In the genomic region with DNA sequence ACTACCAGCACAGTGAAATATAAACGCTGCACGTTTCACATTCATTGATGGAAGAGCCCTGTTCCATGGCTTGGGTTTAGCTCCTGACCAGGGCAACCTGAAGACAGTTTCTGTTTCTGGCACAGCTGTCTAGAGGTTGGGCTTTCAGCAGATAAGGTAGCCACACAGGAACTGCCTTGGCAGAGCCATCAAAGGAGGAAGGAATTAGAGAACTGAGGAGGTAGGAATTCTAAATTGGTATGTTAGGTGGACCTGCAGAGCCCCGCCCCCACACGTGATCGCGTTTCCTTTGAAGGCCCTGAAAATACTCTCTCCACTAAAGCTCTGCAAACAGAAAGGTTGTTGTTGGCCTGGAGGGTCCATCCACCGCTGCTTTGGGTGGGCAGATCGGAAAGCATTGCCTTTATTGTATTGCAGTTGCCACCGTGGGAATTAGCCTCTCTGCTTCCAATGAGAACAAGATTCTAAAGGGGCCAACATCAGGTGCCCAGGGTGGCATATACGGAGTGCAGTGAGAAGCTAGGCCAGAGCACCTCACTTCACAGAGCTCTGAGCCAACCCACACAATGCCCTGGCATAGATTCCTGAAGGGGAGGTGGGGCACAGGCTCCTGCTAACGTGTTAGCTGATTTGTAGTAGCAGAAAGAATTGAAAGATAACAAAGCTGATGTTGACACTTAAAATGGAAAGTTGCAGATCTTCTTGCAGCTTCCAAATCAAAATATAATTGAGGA, we compare ENCODE assay signal across 10 mouse cellular contexts. TPM values are rescaled to one million over a fixed set of nuclear protein-coding genes. Genes with fewer than 3 reads are reported as not detected.
DNase-seq lines count a peak whose midpoint lies in the region; ATAC-seq lines count a peak whose summit lies in the region.
"Had no signal": no experiment of that assay in that cellular context is flagged by ENCODE, and none has a peak within 500 bp of the region (broad histone marks: within the 10 kb centered on the region; RNA-seq: fewer than 3 reads in every experiment).

No protein-coding gene starts in this region.

- DNase-seq in midbrain, embryonic 11.5 days (ENCODE audit: low spot score, missing footprints) = peak; percentile 75
- DNase-seq in midbrain, embryonic 10.5 days (ENCODE audit: low spot score) = no peak
- peak; percentile 75 for DNase-seq in kidney, adult 9 months
- DNase-seq in thymus, postnatal 36 days = peak; percentile 28 to 30
- no peak for DNase-seq in gastrocnemius, postnatal 4 days (ENCODE audit: low spot score in 2 of 2)
- DNase-seq in yolk sac, embryonic 10.5 days (ENCODE audit: low spot score) = no peak
- DNase-seq in layer of hippocampus, postnatal 10 days (ENCODE audit: low spot score in 2 of 2) = no peak
- DNase-seq: adrenal gland, postnatal 10 days; midbrain, embryonic 14.5 days had no signal

- H3K4me3 ChIP-seq in midbrain, embryonic 11.5 days (ENCODE audit: low read depth, low read length) = no peak overlapping the region
- H3K4me3 ChIP-seq in midbrain, embryonic 10.5 days = no peak overlapping the region
- no peak overlapping the region for H3K4me3 ChIP-seq in lung, embryonic 15.5 days

- no peaks in the 10 kb centered on the region for H3K9me3 ChIP-seq in midbrain, embryonic 11.5 days (ENCODE audit: control insufficient read depth, low read length)
- H3K9me3 ChIP-seq in midbrain, embryonic 10.5 days (replicated peaks) = no peaks in the 10 kb centered on the region
- H3K9me3 ChIP-seq in lung, embryonic 15.5 days = no peaks in the 10 kb centered on the region

- no peak overlapping the region for H3K27ac ChIP-seq in midbrain, embryonic 11.5 days (ENCODE audit: low read depth, low read length)
- H3K27ac ChIP-seq in midbrain, embryonic 10.5 days (replicated peaks) = no peak overlapping the region
- H3K27ac ChIP-seq in lung, embryonic 15.5 days = peak overlapping the region; percentile 49; the same call in 1 of the 2 replicates

- no peak overlapping the region for H3K9ac ChIP-seq in midbrain, embryonic 11.5 days (ENCODE audit: low read length)
- no peak overlapping the region for H3K9ac ChIP-seq in lung, embryonic 15.5 days

- WGBS in midbrain, embryonic 11.5 days = 76% methylated on average over 11 of the region's 11 CpGs
- WGBS in midbrain, embryonic 10.5 days = 74% methylated on average over 11 of the region's 11 CpGs
- WGBS in lung, embryonic 15.5 days = 41% methylated on average over 11 of the region's 11 CpGs

- H3K27me3 ChIP-seq in midbrain, embryonic 11.5 days (ENCODE audit: control insufficient read depth, insufficient read depth, low read length) = no peaks in the 10 kb centered on the region
- H3K27me3 ChIP-seq in midbrain, embryonic 10.5 days (ENCODE audit: low read depth, poor library complexity, severe bottlenecking) = no peaks in the 10 kb centered on the region
- H3K27me3 ChIP-seq in lung, embryonic 15.5 days = no peaks in the 10 kb centered on the region

- no peak overlapping the region for H3K4me2 ChIP-seq in midbrain, embryonic 11.5 days
- H3K4me2 ChIP-seq in lung, embryonic 15.5 days = peak overlapping the region; percentile 17; the same call in 1 of the 2 replicates

- H3K4me1 ChIP-seq in midbrain, embryonic 11.5 days (ENCODE audit: control insufficient read depth, insufficient read depth, low read length) = no peaks in the 10 kb centered on the region
- no peaks in the 10 kb centered on the region for H3K4me1 ChIP-seq in midbrain, embryonic 10.5 days
- peaks cover 15% of the 10 kb centered on the region for H3K4me1 ChIP-seq in lung, embryonic 15.5 days

- H3K36me3 ChIP-seq in midbrain, embryonic 11.5 days (ENCODE audit: control insufficient read depth, insufficient read depth, low read length) = no peaks in the 10 kb centered on the region
- no peaks in the 10 kb centered on the region for H3K36me3 ChIP-seq in midbrain, embryonic 10.5 days
- H3K36me3 ChIP-seq in lung, embryonic 15.5 days = no peaks in the 10 kb centered on the region

- ATAC-seq in midbrain, embryonic 11.5 days (ENCODE audit: low FRiP score) = no peak
- ATAC-seq in lung, embryonic 15.5 days (ENCODE audit: borderline replicate concordance, extremely low read depth, low FRiP score, low TSS enrichment) = 0 out of 2 replicates have a peak, but pooled peaks have one; percentile 31

RNA-seq across cellular contexts. Expression of a gene that starts 14.3 kb away (rescaled TPM):
- 0.50 and 0.64 TPM in 2 replicates for polyA plus RNA-seq in midbrain, embryonic 11.5 days (2014; fragmentation: Nextera tagmentation; extraction: Ambion mirVana)
- polyA plus RNA-seq in midbrain, embryonic 10.5 days (2016; fragmentation: Nextera tagmentation; extraction: Ambion mirVana) = 0.68 and 0.77 TPM in 2 replicates
- 1.4 and 1.6 TPM in 2 replicates for polyA plus RNA-seq in lung, embryonic 15.5 days (2015; fragmentation: Nextera tagmentation; extraction: Ambion mirVana)
- 1 to 10 TPM; 2.0 to 2.9 TPM for total RNA-seq in gastrocnemius, postnatal 4 days (2021)
- 10 to 100 TPM; 25.1 to 27.9 TPM for total RNA-seq in layer of hippocampus, postnatal 10 days (2021)

RNA-seq across cellular contexts. Expression of a gene that starts 52.0 kb away (rescaled TPM):
- polyA plus RNA-seq in midbrain, embryonic 11.5 days (2014; fragmentation: Nextera tagmentation; extraction: Ambion mirVana) = 18.0 and 19.3 TPM in 2 replicates
- 20.4 and 21.2 TPM in 2 replicates for polyA plus RNA-seq in midbrain, embryonic 10.5 days (2016; fragmentation: Nextera tagmentation; extraction: Ambion mirVana)
- polyA plus RNA-seq in lung, embryonic 15.5 days (2015; fragmentation: Nextera tagmentation; extraction: Ambion mirVana) = 28.3 and 30.0 TPM in 2 replicates
- total RNA-seq in gastrocnemius, postnatal 4 days (2021) = 10 to 100 TPM; 10.6 to 11.0 TPM
- total RNA-seq in layer of hippocampus, postnatal 10 days (2021) = 10 to 100 TPM; 22.2 to 29.0 TPM

RNA-seq across cellular contexts. Expression of a gene that starts 52.1 kb away (rescaled TPM):
- polyA plus RNA-seq in midbrain, embryonic 11.5 days (2014; fragmentation: Nextera tagmentation; extraction: Ambion mirVana) = 9.7 and 13.6 TPM in 2 replicates
- 15.7 and 16.5 TPM in 2 replicates for polyA plus RNA-seq in midbrain, embryonic 10.5 days (2016; fragmentation: Nextera tagmentation; extraction: Ambion mirVana)
- 14.6 and 14.9 TPM in 2 replicates for polyA plus RNA-seq in lung, embryonic 15.5 days (2015; fragmentation: Nextera tagmentation; extraction: Ambion mirVana)
- total RNA-seq in gastrocnemius, postnatal 4 days (2021) = 10 to 100 TPM; 38.1 to 38.9 TPM
- total RNA-seq in layer of hippocampus, postnatal 10 days (2021) = 10 to 100 TPM; 12.8 to 14.2 TPM

Comparison
In these comparisons a context has a peak if more than half of its experiments do, and no peak if none do; other contexts are left out.
1. DNase-seq: peak in midbrain, embryonic 11.5 days (single experiment), kidney, adult 9 months (single experiment) and thymus, postnatal 36 days (2 of 2); none in midbrain, embryonic 10.5 days (single experiment), gastrocnemius, postnatal 4 days (0 of 2), yolk sac, embryonic 10.5 days (single experiment) and layer of hippocampus, postnatal 10 days (0 of 2).